Mouse (Mus musculus): ENCODE results near the gene Cpne2.

The Cpne2 gene

GRCm38 (mm10) chr8:94535631-94536030, 2.8 kb downstream of the Cpne2 start:
- in situ Hi-C loops (cut with MboI) = no loop called here

GRCm38 (mm10) chr8:94537456-94537855, 4.7 kb downstream of the Cpne2 start:
- in situ Hi-C loops (cut with MboI) = no loop called here

GRCm38 (mm10) chr8:94540025-94540424, 7.2 kb downstream of the Cpne2 start:
- in situ Hi-C loops (cut with MboI) = no loop called here

GRCm38 (mm10) chr8:94540889-94541795, 8.4 kb downstream of the Cpne2 start:
- in situ Hi-C loops (cut with MboI) = no loop called here

GRCm38 (mm10) chr8:94543981-94544380, 11.2 kb downstream of the Cpne2 start:
- in situ Hi-C loops (cut with MboI) = no loop called here

GRCm38 (mm10) chr8:94549041-94549440, 16.3 kb downstream of the Cpne2 start:
- in situ Hi-C loops (cut with MboI) = no loop called here

GRCm38 (mm10) chr8:94549482-94549881, 16.7 kb downstream of the Cpne2 start:
- in situ Hi-C loops (cut with MboI) = no loop called here

GRCm38 (mm10) chr8:94549998-94550397, 17.2 kb downstream of the Cpne2 start:
- in situ Hi-C loops (cut with MboI) = no loop called here

GRCm38 (mm10) chr8:94551471-94552422, 19.0 kb downstream of the Cpne2 start:
- in situ Hi-C loops (cut with MboI) = no loop called here

GRCm38 (mm10) chr8:94552696-94553095, 19.9 kb downstream of the Cpne2 start:
- in situ Hi-C loops (cut with MboI) = no loop called here

GRCm38 (mm10) chr8:94557281-94557680, 24.5 kb downstream of the Cpne2 start:
- in situ Hi-C loops (cut with MboI) = no loop called here

- in situ Hi-C loops (cut with MboI) = no loop called here
Measured at GRCm38 (mm10) chr8:94561256-94561655, 28.5 kb downstream of the Cpne2 start.

- in situ Hi-C loops (cut with MboI) = no loop called here
Measured at GRCm38 (mm10) chr8:94564421-94564820, 31.6 kb downstream of the Cpne2 start.

GRCm38 (mm10) chr8:94566033-94566432, 33.2 kb downstream of the Cpne2 start:
- in situ Hi-C loops (cut with MboI) = no loop called here

- in situ Hi-C loops (cut with MboI) = no loop called here
Measured at GRCm38 (mm10) chr8:94566446-94567158, 33.8 kb downstream of the Cpne2 start.

GRCm38 (mm10) chr8:94567159-94567849, 34.5 kb downstream of the Cpne2 start:
- in situ Hi-C loops (cut with MboI) = no loop called here

- in situ Hi-C loops (cut with MboI) = no loop called here
Measured at GRCm38 (mm10) chr8:94568098-94568497, 35.3 kb downstream of the Cpne2 start.

GRCm38 (mm10) chr8:94569419-94569818, 36.6 kb downstream of the Cpne2 start:
- in situ Hi-C loops (cut with MboI) = no loop called here

- in situ Hi-C loops (cut with MboI) = no loop called here
Measured at GRCm38 (mm10) chr8:94571896-94572295, 39.1 kb downstream of the Cpne2 start.

GRCm38 (mm10) chr8:94574159-94574907, 41.5 kb downstream of the Cpne2 start:
- in situ Hi-C loops (cut with MboI) = no loop called here

- in situ Hi-C loops (cut with MboI) = no loop called here
Measured at GRCm38 (mm10) chr8:94575148-94575547, 42.4 kb downstream of the Cpne2 start.

Measured in mature B cell (primary cell).